Mouse (Mus musculus): ENCODE measurements around the gene S1pr3.

Gene S1pr3

DNA sequence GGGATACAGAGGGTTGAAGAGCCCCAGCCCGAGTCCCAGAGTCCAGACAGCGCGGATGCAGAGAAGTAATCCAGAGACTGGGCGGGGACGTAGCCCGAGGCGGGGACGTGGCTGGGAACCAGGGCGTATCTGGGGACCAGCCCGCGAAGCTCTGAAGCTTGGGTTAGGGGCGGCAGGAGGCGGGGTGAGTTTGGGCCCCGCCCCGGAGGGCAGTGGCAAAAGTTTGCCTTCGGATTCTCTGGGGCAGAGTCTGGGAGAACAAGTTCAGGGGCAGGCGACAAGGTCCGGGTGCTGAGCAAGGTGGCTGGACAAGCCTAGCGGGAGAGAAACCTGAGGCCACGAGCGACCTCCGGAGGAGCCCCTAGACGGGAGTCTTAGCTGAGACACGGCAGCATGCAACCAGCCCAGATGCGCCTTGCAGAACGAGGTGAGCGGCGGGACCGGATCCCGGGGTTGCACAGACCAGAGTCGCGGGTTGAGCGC lies at the start of gene S1pr3:
Gene S1pr3, plus strand, starts transcription at position 121 of the 483 bp plus-strand sequence.
- no peak for DNase-seq (ENCODE audit: low read depth, low spot score)

DNA sequence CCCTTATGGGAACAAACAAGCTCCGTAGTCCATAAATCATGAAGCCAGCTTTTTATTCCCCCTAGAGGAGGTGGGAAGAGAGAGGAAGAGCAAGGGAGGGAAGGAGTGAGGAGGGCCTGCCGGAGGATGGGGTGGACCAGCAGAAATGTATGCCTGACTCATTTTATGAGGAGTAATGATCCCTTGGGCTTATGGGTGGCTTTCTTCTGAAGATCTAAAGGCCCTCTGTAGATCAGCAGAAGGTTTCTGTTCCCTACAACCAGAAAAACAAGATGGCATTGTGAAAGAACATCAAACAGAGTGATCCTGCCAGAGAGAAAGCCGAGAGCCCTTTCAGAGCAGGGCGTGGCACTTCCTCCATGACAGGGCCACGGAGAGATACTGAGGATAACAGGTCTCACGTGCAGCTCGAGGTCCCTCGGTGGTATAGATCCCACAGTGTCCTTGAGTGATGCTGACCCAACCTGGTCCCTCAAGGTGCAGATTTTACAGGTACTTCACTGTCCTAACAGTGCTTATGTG lies 47.9 kb upstream of the S1pr3 start:
- no peak for DNase-seq (ENCODE audit: low read depth, low spot score)

DNA sequence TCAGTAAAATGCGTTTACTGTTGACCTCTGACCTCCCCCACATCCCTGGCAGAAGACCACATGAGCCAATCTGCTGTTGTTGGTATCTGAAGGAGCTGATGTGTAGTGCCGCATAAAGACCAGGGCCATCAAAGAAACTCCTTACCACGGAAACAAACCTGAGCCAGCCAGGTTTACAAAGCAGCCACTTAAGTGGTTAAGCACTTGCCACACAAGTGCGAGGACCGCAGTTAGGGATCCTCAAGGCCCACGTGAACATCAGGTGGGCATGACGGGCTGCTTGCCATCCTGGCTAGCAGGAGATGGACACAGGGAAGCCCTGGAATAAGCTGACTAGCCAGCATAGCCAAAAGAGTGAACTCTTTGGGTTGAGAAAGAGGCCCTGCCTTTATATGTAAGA lies 45.0 kb upstream of the S1pr3 start:
- DNase-seq (ENCODE audit: low read depth, low spot score), result no peak

DNA sequence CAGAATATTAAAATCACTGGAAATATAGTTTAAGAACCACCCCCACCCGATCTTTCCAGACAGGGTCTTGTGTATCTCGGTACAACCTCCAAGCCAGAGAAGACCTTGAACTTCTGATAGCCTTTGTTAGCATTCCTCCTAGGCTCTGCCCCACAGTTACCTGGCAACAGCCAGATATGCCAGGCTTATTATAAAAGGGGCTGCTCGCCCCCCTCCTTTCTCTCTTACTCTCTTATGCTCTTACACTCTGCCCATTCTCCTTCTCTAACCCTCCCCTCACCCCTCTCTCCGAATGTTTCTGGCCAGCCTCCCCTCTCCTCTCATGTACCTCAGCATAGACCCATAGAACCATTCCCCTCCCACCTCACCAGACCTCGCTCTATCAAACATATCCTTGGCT lies 44.5 kb upstream of the S1pr3 start:
- no peak for DNase-seq (ENCODE audit: low read depth, low spot score)

DNA sequence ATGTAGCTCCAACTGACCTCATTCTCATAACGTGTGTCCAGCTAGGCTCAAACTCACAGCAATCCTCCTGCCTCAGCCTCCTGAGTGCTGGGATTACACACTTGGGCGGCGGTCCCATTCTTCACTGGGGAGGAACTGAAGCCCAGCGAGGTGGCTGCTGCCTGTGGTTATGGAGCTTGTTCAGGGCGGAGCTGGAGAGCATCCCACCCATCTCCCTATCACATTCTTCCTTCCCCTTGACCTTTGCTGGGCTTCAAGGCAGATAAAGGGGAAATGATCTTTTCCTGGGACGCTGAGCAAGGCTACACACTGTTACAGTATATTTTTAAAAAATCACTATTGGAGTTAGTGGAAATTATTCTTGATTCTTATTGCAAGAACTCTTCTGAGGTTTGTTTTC lies 43.2 kb upstream of the S1pr3 start:
- no peak for DNase-seq (ENCODE audit: low read depth, low spot score)

DNA sequence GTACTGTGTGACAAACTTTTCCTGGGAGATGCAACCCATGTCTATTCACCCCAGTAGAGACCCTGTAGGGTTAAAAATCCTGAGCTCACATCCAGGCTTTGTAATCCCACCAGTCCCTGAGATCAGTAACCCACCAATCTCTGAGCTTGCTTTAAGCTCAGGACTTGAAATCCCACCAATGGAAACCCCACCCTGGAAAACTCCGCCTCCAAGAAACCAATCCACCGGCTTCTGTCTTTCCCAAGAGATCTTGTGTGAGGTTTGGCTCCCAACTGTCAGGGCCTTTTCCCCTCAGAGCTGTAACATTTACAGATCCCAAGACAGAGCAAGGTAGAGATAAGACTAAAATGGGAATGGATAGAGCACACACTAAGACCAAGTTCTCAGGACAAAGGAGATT lies 40.1 kb upstream of the S1pr3 start:
- DNase-seq (ENCODE audit: low read depth, low spot score), result no peak

DNA sequence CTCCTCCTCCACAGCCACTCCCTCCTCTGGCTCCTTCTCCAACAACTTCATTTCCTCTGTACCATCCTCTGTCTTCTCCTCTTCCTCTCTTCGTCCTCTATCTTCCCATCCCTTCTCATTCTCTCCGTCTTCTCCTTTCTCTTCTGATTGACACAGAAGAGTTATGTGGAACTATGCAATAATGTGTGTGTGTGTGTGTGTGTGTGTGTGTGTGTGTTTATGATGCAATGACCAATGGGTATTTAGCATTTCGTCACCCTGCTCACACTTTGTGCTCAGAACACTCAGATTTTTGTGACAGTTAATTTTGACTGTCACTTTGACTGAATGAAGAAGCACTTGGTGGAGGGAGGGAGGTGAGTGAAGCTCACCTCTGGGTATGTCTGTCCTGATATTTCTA lies 39.1 kb upstream of the S1pr3 start:
- DNase-seq (ENCODE audit: low read depth, low spot score), result no peak

DNA sequence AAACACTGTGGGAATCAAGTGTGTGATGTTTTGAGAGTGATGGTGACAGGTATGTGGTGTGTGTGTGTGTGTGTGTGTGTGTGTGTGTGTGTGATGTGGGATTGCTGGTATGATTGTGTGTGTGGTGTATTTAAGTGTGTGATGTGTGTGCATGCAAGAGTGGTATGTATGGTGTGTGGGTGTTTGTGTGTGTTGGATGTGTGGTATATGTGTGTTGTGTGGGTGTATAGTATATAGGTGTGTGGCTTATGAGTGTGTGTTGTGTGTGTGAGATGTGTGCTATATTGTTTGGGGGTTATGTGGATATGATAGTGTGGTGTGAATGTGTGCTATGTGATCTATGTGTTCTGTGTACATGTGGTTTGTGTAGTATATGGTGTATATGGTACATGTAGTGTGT lies 35.4 kb upstream of the S1pr3 start:
- no peak for DNase-seq (ENCODE audit: low read depth, low spot score)

DNA sequence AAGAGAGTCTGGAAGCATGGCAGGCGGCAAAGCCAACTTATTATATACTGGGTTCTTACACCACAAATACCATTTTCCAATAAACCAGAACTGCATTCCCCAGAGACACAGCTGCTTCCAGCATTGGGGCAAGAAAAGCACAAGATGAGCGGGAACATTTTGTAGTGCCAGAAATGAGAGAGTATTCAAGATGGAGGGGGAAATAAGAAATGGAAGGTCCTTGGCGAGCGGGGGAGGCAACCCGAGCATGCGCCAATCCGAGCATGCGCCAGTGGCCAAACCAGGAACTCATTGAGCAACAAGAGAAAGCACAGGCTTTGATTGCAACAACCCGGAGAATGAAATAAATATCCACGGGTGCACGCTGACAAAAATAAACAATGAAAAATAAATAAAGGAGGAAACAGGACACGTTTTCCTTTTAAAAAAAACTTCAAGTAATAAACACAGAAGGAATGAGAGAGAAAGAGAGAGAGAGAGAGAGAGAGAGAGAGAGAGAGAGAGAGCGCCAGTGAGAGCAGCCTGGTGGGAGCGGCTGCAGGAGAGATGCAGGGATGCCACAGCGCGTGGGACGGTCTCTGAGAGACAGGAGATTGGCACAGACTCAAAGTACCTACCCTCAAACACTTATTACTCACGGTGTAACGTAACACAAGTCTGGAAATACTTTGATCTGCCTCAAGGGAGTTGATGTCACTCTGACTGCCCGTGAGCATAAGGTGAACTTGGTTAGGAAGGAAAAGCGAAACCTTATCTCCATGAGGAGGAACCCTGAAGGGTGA lies 34.2 kb upstream of the S1pr3 start:
- no peak for DNase-seq (ENCODE audit: low read depth, low spot score)

DNA sequence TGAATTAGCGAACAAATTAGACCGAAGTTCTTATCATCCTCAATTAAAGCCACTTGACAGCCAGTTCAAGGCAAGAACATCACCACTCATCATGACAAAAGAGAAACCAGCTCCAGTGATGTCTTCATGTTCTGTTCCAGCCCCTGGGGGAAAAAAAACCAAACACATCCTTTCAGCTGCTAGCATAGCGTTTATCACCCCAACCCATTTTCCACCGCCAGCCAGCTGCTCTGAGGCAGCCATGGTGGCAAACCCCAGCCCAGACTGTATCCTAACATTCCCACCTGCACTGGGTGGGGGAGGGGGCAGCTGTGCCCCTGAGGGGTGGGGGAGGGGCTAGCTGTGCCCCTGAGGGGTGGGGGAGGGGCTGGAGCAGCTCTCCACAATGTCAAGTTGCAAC lies 30.3 kb upstream of the S1pr3 start:
- no peak for DNase-seq (ENCODE audit: low read depth, low spot score)

DNA sequence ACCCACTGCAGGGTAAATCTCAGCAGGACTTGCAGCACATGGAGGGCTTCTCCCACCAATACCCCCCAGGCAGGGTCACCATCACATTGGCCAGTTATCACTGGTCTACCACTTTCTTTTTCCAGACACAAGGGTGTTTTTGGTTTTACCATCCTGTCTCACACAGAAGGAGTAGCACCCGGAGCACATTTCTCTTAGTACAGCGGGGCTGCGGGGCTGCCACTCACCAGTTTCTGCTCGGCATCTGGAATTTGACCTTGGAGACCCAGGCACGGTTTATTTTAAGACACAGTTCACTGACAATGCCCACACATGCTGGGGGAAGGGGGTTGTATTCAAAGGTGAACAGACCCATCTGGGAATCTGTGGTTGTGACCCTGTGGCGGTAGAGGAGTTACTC lies 28.8 kb upstream of the S1pr3 start:
- DNase-seq (ENCODE audit: low read depth, low spot score), result no peak

DNA sequence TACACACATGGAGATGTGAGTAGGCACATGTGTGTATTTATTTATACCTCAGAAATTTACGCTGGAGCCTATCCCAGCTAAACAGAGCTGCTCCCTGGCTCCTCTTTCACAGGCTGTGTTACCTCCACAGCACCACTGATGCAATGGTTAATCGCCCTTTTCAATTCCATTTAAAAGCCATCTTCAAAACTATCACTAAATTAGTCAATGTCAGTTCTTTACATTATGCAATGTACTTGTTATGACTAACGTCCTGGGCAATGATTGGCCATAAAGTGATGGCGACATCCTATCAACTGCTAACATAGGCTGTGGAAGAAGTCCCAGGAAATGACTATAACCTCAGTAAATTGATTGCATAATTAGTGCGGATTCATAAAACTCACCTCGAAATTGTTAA lies 26.9 kb upstream of the S1pr3 start:
- DNase-seq (ENCODE audit: low read depth, low spot score), result no peak

DNA sequence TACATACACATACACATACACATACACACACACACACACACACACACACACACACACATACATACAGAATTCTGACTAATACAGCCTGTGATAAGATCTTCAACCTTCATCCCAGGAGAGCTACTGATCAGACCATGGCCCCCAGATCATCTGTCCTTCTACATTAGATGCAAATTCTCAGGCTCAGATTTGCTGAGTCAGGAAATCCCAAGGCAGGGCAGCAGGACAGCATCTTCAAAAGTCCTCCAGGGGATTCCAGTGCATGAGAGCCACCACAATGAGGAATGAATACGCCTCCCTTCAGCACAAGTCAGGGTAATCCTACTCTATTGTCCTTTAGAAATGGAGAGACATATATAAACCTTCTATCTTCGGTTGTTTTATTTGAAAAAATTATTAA lies 23.5 kb upstream of the S1pr3 start:
- DNase-seq (ENCODE audit: low read depth, low spot score), result no peak

DNA sequence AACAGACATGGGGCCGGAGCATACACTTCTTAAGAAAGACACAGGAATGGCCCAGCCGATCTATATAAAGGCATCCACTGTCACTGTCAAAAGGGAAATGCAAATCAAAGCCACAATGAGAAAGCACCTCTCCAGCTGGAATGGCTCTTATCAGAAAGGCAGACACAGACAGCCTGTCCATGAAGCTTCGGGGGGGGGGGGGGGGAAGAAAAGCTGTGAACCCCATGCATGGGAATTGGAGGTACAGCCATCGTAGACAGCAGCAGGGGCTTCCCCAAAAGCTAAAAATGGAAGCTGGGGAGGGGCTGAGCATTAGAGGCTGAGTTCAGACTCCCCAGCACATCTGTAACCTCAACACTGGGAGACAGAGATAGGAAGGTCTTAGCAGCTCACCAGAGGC lies 20.5 kb upstream of the S1pr3 start:
- no peak for DNase-seq (ENCODE audit: low read depth, low spot score)

DNA sequence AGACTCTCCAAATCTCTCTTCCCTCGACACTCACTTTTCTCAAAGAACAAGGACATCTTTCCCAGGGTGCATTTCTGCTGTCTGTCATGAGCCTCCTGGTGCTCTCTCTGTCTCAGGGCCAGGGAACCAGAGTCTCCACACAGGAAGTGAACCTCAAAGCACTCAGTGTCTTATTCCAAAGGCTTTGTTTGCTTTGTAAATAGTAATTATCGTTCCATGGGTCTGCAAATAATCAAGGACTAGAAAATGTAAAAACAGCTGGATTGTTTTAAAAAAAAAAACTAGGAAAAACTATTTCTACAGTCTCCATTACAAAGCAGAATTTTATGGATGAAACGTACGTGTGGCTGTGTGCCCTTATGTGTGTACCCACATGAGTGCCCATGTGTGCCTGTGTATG lies 18.0 kb upstream of the S1pr3 start:
- no peak for DNase-seq (ENCODE audit: low read depth, low spot score)

DNA sequence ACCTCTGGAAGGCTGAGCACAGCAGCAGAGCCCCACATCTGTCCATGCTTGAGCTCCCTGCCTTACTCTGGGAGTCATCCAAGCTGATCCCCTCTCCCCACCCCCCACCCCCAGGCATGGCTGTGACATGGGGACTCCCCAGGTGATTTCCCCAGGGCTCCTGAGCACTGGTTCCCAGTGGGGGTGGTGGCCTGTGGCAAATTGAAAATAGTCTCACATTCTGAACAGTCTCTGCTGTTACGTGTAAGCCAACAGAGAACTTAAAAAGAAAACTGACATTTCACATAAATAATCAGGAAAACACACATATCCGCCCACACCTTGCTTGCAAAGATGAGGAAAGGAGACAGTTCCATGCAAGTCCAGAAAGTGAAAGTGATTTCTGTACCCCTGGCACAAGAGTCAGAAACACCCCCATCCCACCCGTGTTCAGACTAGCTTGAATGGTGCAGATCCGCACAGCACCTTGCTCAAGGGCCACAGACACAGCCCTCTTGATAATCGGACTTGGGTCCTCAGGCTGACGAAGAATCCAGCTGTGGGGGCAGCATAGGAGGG lies 17.0 kb upstream of the S1pr3 start:
- no peak for DNase-seq (ENCODE audit: low read depth, low spot score)

DNA sequence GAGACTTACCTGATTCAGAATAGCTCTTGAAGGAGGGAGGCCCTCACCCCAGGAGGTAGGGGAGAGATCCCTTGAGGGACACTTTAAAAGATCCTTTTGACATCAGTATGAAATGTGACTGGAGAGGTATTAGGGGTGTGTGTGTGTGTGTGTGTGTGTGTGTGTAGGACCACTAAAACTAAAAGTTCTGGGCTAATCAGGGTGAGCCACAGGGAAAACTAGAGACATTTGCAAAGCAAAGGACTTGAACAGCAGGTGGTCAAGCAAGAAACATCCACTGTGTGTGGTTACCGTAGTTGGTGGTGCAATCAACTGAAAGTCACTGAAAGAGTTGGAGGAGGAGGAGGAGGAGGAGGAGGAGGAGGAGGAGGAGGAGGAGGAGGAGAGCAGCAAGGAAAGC lies 16.2 kb upstream of the S1pr3 start:
- no peak for DNase-seq (ENCODE audit: low read depth, low spot score)

DNA sequence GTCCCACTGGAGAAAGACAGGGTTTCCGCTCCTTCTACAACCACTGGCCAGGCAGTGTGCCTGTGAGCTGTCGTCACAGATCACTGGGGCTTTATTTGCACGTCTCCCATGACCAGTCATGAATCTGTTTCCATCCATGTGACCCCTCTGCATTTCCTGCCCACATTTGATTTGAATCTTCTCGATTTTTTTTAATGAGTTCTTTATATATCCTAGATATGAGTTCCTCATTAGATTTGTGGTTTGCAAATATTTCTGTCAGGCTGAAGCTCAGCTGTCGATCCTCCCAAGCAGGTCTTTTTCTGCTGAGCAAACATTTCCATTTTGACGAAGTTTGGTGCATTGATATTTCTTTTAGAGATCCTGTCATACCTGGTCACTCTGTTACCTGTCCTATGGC lies 10.6 kb upstream of the S1pr3 start:
- DNase-seq (ENCODE audit: low read depth, low spot score), result no peak

DNA sequence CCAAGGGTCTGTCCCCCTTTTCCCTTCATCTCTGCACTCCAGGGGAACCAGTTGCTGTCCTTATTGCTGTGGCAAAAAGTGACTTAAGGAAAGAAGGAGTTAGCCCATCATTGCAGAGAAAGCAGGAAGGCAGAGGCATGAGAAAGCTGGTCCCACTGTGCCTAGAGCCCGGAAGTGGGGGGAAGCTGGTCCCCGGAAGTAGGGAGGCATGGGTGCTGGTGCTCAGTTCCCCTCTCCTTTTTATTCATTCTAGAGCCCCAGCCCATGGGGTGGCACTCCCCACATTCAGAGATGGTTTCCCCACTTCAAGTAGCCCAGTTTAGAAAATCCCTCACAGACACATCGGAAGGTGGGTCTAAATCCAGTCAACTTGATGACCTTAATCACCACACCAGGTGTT lies 8.9 kb upstream of the S1pr3 start:
- no peak for DNase-seq (ENCODE audit: low read depth, low spot score)

DNA sequence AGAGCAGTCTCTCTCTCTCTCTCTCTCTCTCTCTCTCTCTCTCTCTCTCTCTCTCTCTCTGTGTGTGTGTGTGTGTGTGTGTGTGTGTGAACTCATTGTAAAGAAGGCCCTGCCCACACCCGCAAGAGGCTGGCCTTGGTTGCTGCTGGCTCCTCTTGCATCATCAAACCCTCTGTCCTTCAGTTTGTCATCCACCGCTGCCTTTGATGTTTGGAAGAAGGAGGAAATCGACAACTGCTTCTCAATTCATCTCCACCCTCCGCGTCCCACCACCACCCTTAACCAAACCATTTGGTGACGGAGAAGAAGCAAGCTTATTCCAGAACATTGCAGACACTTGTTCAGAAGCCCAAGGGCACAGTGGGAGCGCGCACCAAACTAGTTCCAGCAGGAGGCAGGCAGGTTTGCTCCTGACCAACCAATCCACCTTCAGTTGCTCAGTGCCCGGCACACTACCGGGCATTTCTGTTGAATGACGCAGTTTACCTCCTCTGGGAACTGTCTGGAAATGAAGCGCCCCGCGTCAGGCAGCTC lies 8.2 kb upstream of the S1pr3 start:
- DNase-seq (ENCODE audit: low read depth, low spot score), result no peak

DNA sequence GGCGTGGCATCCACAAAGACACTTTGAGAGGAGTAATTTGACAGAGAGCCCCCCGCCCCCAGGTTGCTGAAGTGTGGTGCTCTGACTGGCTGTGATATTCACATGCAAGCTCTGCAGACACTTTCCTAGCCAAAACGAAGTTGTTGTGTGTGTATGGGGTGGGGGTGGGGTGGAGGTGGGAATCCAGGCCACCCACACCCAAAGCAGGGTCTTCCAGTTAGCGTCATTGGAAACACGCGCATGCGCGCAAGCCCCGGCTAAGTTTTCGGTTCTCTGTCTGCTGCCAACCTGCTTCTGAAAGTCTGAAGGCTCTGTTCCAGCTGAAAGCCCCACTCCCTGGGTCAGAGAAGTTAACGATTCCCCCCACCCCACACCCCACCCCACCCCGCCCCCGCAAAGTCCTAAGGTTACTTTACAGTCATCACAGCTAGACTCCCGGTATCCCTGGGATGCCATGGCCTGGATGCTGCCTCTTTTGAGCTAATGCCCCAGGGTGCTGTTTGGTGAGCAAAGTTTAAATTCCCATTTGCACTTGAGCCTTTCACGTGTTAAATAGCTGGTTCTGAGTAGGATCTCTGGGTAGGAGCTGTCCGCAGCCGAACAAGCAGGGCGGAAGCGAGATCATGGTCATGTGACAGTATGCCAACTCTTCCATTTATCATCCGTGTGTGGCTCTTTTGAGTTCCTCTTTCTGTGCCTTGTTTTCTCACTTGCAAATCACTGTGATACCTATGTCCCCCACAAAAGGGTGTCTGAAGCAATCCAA lies 7.5 kb upstream of the S1pr3 start:
- no peak for DNase-seq (ENCODE audit: low read depth, low spot score)

DNA sequence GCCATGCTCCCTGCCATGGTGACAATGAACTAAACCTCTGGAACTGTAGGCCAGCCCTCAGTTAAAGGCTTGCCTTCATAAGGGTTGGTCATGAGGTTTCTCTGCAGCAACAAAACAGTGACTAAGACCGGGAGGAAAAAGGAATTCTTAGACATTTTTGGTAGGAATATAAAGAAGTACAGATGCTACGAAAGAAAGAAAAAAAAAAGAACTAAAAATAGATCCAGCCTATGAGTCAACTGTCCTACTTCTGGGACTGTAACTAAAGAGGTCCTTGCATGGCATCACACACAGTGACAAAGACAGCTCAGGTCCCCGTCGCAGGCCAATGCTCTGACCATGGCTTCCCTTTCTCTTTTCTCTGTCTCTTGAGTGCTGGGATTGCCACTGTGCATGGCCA lies 3.9 kb upstream of the S1pr3 start:
- DNase-seq (ENCODE audit: low read depth, low spot score), result no peak

Data from telencephalon, adult 2 months (tissue).